Mouse (Mus musculus) testis, adult 2 months (tissue): ENCODE data around the gene Cox4i1. TPM values are rescaled to one million over a fixed set of nuclear protein-coding genes. Genes with fewer than 3 reads are reported as not detected.

Experiments used
- H3K27ac ChIP-seq: fragments of 200-500 bp; 2 replicates; pipeline ENCODE4 v1.5.1; 2012; ENCODE audit warnings: low read depth, low read length; ENCODE audit not compliant: control insufficient read depth, insufficient read depth
- H3K27me3 ChIP-seq: fragments of 200-500 bp; 2 replicates; pipeline ENCODE4 v1.6.1; 2012; ENCODE audit warnings: mild to moderate bottlenecking, low read length, moderate library complexity; ENCODE audit not compliant: control insufficient read depth, insufficient read depth
- H3K36me3 ChIP-seq: fragments of 200-500 bp; 2 replicates; pipeline ENCODE4 v1.6.1; 2012; ENCODE audit warnings: mild to moderate bottlenecking, low read length; ENCODE audit not compliant: control insufficient read depth, insufficient read depth
- H3K4me1 ChIP-seq: fragments of 200-500 bp; 2 replicates; pipeline ENCODE4 v1.6.1; 2012; ENCODE audit warnings: low read length; ENCODE audit not compliant: control insufficient read depth, insufficient read depth
- H3K4me3 ChIP-seq: fragments of 200-500 bp; 2 replicates; pipeline ENCODE4 v1.5.1; 2012; ENCODE audit warnings: low read depth, mild to moderate bottlenecking, low read length, moderate library complexity, mixed read lengths; ENCODE audit not compliant: control insufficient read depth
- CTCF ChIP-seq: fragments of 200-500 bp; IDR thresholded peaks from 2 replicates; pipeline ENCODE4 v1.5.1; 2012; ENCODE audit warnings: low read depth, mild to moderate bottlenecking, inconsistent platforms, low read length, moderate library complexity; ENCODE audit not compliant: control insufficient read depth, insufficient read depth, insufficient replicate concordance
- POLR2A ChIP-seq: fragments of 200-500 bp; IDR thresholded peaks from 2 replicates; pipeline ENCODE4 v1.6.1; 2012; ENCODE audit warnings: low read depth, mild to moderate bottlenecking, inconsistent platforms, low read length, moderate library complexity; ENCODE audit not compliant: control insufficient read depth
- polyA plus RNA-seq: library from polyadenylated mRNA; depleted of rRNA; stranded (reverse); fragments of >200 nt; gene quantifications from 2 replicates; pipeline ENCODE4 v1.2.3, GENCODE M21; 2012

Gene Cox4i1
- polyA plus RNA-seq, 1 experiment, result 803 TPM

DNA sequence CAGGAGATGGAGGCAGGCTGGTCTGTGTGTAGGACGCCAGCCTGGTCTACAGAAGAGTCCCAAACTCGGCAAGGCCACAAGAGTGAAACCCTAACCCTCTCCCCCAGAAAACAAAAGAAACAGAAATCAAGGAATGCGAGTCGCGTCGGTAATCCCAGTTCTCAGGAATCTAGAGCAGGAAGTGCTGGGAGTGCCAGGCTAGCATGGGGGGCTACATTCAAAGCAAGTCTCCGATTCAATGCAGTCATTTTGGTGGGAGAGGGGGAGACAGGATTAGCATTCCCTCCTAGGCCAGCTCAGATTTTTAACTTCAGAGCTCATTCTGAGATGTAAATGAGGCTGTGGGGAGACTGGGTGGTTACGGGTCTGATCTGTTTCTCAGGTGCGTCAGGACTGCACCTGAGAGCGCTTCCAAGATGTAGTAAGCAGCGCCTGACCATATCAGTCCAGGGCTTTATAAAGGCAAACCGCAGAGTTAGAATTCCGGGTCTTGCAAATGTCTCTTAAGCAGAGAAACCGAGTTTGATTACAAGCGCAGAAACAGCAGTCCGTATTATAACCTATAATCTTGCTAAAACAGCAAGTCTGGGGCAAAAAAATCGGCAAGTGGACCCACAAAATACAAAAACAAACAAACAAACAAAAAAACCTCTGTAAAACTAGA lies 1.1 kb upstream of the Cox4i1 start:
- TF ChIP-seq CTCF (no peak), POLR2A (no peak)
- Histone ChIP-seq H3K27me3 (no peaks in the 10 kb centered on the region), H3K4me3 (peak overlapping the region; percentile 90), H3K27ac (peak overlapping the region; percentile 46; the same call in 1 of the 2 replicates), H3K4me1 (peaks cover 11% of the 10 kb centered on the region), H3K36me3 (no peaks in the 10 kb centered on the region; the same call in none of the 2 replicates)

DNA sequence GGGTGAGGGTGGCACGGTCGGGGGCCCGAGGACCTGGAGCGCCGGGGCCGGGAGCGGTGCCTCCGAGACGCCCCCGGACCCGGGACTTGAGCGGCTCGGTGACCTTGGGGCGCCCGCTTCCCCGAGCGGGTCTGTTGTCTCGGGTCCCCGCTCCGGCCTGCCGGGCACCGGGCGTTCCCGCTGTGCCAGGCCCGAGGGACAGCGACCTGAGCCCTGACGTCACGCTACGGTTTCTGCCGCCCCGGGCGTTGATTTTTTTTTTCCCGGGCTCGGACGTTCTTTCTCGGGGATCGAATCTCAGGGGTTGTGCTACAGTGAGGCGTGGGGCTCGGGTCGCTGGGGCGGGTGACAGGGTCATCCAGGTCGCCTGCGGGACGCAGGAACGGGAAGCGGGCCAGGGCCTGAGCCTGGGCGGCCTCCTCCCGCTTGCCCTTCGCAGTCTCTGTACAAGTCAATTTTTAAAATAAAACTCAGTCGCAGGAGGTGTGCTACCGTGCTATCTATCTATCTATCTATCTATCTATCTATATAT lies 418 bp downstream of the Cox4i1 start, which contains the start of gene Emc8:
Gene Emc8 (minus strand): TSS at position 200 of the 532 bp plus-strand sequence.
- no peaks in the 10 kb centered on the region; the same call in none of the 2 replicates for H3K36me3 ChIP-seq
- H3K4me3 ChIP-seq, result peak within 1 kb of the TSS; percentile 90
- H3K27ac ChIP-seq, result peak within 1 kb of the TSS; percentile 85
- H3K4me1 ChIP-seq, result peaks cover 11% of the 10 kb centered on the region
- H3K27me3 ChIP-seq, result no peaks in the 10 kb centered on the region
- TF ChIP-seq CTCF, result no peak
- TF ChIP-seq POLR2A, result no peak

DNA sequence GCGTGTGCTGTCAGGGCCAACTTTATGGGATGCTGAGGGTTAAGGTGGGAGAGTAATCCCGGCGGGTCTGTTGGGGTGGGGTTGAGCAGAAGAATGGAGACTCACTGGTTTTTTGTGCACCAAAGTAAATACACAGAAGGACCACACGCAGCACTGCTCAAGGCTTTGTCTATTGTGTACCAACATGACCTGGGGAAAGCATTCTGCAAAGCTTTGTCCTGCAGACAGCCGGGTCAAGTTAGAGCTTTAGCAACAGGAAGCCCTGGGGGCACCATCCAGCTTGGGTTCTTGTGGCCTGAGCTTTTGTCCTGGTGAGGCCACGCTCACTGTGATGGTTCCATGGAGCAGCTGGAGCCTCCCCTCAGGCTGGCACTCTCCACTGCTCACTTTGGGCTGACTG lies 3.8 kb downstream of the Cox4i1 start:
- H3K36me3 ChIP-seq, result peaks cover 1% of the 10 kb centered on the region

DNA sequence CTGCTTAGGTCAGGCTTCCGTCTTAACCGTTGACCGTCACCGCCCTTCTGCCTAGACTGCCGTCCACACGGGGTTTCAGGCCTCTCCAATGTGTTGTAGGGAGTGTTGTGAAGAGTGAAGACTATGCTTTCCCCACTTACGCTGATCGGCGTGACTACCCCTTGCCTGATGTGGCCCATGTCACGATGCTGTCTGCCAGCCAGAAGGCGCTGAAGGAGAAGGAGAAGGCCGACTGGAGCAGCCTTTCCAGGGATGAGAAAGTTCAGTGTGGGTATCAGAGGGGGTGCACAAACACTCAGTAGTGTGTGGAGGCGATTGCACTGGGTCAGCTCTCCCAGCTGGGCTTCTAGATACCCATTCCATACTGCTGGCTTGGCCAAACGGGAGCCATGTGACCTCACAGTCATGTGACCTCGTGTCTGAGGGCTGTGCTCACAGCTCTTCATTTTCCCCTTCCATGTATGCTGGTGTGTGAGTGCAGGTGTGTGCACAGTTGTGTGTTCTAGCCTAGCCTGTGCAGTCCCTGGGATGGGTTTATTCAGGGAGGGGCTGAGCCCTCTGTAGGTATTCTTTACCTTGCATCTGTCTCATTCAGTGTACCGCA lies 4.7 kb downstream of the Cox4i1 start:
- Histone ChIP-seq H3K4me1 (0 out of 2 replicates have a peak, but pooled peaks cover 2% of the 10 kb centered on the region), H3K27me3 (no peaks in the 10 kb centered on the region), H3K36me3 (peaks cover 1% of the 10 kb centered on the region), H3K27ac (no peak overlapping the region), H3K4me3 (no peak overlapping the region)
- TF ChIP-seq CTCF (no peak), POLR2A (no peak)

More for the DNA sequence above, 3.8 kb downstream of the Cox4i1 start:
- Histone ChIP-seq H3K4me1 (peaks cover 5% of the 10 kb centered on the region), H3K4me3 (no peak overlapping the region), H3K27ac (no peak overlapping the region), H3K27me3 (no peaks in the 10 kb centered on the region)
- TF ChIP-seq POLR2A (no peak), CTCF (no peak)

DNA sequence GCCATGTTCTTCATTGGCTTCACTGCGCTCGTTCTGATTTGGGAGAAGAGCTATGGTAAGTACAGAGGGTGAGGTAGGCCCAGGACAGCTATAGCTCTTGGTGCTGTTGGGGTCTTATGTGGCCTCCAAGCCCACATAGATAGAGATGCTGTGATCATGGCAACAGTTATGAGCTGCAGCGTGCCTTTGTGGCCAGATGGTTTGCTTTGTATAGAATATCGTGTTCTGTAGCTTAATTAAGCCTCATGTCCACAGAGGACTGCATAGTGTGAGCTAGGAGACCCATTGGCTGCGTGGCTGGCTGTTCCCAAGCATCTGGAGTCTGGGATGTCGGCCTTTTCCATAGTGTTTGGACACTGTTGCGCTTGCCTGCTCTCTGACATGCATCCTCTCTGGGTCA lies 5.3 kb downstream of the Cox4i1 start:
- Histone ChIP-seq H3K27ac (no peak overlapping the region), H3K27me3 (no peaks in the 10 kb centered on the region), H3K36me3 (peaks cover 1% of the 10 kb centered on the region), H3K4me1 (0 out of 2 replicates have a peak, but pooled peaks cover 2% of the 10 kb centered on the region), H3K4me3 (no peak overlapping the region)
- TF ChIP-seq POLR2A, result no peak
- TF ChIP-seq CTCF, result no peak

DNA sequence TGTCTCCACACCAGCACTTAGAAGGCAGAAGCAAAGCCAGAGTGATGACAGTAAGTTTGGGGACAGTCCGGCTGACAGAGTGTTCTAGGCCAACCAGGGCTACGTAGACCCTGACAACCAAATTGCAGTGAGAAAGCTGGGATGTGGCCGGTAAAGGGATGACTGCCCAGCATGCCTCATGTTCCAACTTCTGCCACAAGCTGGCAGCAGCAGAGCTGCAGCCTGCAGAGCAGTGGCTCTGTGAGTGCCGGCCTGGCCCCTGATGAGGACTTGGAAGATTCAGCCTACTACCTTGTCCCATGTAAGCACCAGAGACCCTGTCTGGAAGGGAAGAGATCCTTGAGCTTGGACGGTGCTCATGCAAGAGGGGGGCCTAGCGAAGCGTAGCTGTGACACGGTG lies 7.7 kb downstream of the Cox4i1 start:
- no peaks in the 10 kb centered on the region for H3K27me3 ChIP-seq
- no peaks in the 10 kb centered on the region for H3K4me1 ChIP-seq
- H3K36me3 ChIP-seq, result peaks cover 1% of the 10 kb centered on the region
- no peak overlapping the region for H3K4me3 ChIP-seq
- TF ChIP-seq POLR2A (no peak), CTCF (0 out of 2 replicates have a peak, but pooled peaks have one; percentile 4)
- H3K27ac ChIP-seq, result no peak overlapping the region

DNA sequence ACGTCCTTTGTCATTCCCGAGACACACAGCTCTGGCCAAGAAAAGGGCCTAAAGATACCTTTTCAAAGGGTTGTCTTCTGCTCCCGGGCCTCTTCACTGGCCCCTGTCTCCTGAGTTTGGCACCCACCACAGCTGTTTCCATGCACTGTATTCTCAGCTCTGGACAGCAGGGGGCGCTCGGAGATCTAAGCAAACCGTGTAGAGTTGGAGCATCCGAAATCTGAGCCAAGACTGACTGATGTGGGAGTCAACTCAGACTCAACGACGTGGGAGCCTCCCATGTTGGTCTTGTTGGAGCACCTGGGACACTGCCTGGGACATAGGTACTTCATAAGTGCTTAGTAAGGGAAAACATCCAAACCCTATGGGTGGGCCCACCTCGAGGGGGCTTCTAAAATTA lies 10.4 kb downstream of the Cox4i1 start:
- Histone ChIP-seq H3K27ac (no peak overlapping the region), H3K27me3 (no peaks in the 10 kb centered on the region), H3K4me3 (no peak overlapping the region), H3K36me3 (0 out of 2 replicates have a peak, but pooled peaks cover 1% of the 10 kb centered on the region), H3K4me1 (no peaks in the 10 kb centered on the region)
- TF ChIP-seq POLR2A (no peak), CTCF (peak; percentile 90)
